Mouse (Mus musculus): Measurements from ENCODE around the gene Spag6.

- TF ChIP-seq EP300 (IDR thresholded peaks at IDR 0.05; ENCODE audit: low read depth) = no peak
- TF ChIP-seq CTCF (IDR thresholded peaks at IDR 0.05; ENCODE audit: low read depth) = no peak
Measured at GRCm38 (mm10) chr2:18764846-18765245, 71.0 kb downstream of the Spag6 start.

Measured in liver, postnatal 0 days (tissue).